Mouse (Mus musculus) embryonic fibroblast, embryonic 13.5 days (primary cell): ENCODE results near the gene Aifm1.

Experiments
- CTCF ChIP-seq: IDR thresholded peaks from 2 replicates; pipeline ENCODE4 v1.5.1; 2011; ENCODE audit warnings: mild to moderate bottlenecking, control low read depth, low read length, moderate library complexity, borderline replicate concordance; ENCODE audit not compliant: insufficient read depth
- POLR2A ChIP-seq: IDR thresholded peaks from 2 replicates; pipeline ENCODE4 v1.6.1; 2011; ENCODE audit warnings: low read depth, mild to moderate bottlenecking, control low read depth, low read length, moderate library complexity

DNA sequence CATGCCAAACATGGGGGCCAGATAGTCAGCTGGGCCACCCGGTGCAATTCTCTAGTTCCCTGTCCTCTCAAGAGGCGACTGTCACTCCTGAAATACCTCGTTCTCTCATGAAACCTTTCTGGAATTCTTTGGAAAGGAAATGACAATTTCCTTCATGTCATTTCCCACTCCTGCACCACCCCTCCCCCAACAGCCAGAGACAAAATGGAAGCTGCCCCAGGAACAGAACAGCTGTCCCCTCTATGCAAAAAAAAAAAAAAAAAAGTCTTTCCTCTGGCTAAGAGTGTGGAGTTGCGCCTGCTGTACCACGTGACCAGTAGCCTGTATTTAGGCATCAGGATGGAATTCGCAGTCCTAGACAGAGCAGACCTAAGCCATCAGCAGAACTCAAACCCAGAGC is 85.1 kb downstream of the Aifm1 start:
- TF ChIP-seq CTCF (no peak), POLR2A (no peak)
